Mouse (Mus musculus): ENCODE results near the gene Timm10.

Gene Timm10

GRCm38 (mm10) chr2:84861430-84861829 is 34.6 kb downstream of the Timm10 start:
- DNase-seq = no peak

- DNase-seq = no peak
These were observed 35.4 kb downstream of the Timm10 start for GRCm38 (mm10) chr2:84862231-84862630.

DNA sequence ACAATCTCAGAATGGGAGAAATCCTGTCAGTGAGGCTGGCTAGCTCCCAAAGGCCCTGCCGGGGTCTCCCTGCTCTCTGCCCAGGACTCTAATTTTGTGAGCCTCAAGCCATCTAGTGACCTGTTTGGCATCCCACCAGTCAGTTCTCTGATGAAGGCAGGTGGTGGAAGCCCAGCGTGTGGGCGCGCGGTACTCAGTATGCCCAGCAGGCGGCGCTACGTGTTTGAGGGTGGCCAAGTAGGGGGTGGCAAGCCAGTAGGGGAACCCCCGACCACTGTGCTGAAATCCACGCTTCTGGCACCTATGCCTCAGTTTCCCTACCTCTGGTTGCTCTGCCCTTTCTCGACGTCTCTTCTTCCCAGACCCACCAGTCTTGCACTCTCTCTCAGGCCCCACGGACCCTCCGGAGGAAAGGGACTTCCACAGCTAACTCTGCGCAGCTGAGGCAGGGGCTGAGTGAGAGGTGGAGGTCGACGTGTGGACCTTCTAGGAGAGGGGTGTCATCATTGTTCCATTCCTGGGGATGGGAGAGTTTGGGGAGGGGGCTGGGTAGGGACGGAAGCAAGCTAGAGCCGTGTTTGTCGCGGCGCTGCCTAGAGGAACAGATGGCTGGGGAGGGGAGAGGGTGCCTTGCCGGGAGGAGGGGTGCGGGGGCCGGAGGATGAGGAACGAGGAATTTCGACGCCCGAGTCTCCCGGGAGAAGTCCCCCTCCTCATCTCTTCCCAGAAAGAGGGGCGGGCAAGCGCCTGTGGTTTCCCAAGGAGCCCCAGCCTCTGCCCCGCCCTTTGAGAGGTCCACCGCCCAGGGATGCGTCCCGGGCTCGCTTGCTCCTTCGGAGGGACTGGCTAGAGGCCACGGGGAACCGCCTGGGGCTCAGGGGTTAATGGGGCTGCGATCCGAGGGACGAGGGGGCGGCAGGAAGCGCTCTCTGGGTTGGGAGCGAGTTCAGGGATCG is 39.1 kb downstream of the Timm10 start:
- DNase-seq = no peak

GRCm38 (mm10) chr2:84868521-84868943 is 41.7 kb downstream of the Timm10 start:
- no peak for DNase-seq

DNA sequence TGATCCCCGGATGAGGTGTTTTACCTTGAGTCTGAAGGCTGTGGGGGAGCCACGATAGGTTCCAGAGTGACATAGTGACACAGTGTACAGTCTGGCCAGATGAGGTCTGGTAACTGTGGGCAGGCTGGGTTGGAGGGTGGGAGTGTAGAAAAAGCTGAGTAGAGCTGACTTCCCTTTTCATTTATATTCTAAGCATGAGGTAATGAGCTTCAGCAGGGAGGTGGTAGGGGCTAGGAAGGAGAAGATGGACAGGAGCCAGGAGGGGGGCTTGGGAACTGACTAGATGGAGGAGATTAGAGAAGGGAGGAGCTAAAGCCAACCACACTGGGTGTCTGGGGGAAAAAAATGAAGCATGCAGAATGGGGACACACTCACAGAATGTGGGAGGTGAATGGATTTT is 42.2 kb downstream of the Timm10 start:
- DNase-seq = no peak

- no peak for DNase-seq
These were observed 43.9 kb downstream of the Timm10 start for GRCm38 (mm10) chr2:84870623-84871160.

GRCm38 (mm10) chr2:84872105-84872716 is 45.4 kb downstream of the Timm10 start:
- DNase-seq = peak; percentile 5

- no peak for DNase-seq
These were observed 49.0 kb downstream of the Timm10 start for GRCm38 (mm10) chr2:84875842-84876241.
